Comparison of ENCODE assay signal across 25 mouse cellular contexts in the genomic region with DNA sequence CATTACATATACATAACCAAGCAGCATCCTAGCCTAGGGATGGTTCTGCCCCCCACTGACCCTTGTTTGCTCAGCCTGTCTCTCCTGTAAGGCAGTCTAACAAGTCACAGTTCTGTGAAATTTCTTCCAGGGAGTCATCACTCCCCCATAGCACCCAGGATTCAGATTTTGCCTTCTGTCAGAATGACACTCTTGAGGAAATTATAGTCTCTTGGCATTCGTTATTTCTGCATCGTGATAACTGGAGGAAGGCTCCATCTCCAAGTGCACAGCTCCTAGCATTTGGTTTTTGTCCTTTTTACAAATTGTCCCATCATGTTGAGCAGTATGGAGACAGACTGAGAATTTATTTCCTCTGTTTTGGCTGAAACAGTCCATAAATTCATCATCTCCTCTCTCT. TPM values are rescaled to one million over a fixed set of nuclear protein-coding genes. Genes with fewer than 3 reads are reported as not detected.
DNase-seq lines count a peak whose midpoint lies in the region; ATAC-seq lines count a peak whose summit lies in the region.
"Had no signal": no experiment of that assay in that cellular context is flagged by ENCODE, and none has a peak within 500 bp of the region (broad histone marks: within the 10 kb centered on the region; RNA-seq: fewer than 3 reads in every experiment).

No protein-coding gene starts in this region.

- DNase-seq in frontal cortex, postnatal 10 days (ENCODE audit: low spot score in 2 of 2): no peak
- DNase-seq in heart, adult 11 months: peak; percentile 68
- no peak for DNase-seq in heart, adult 9 months (ENCODE audit: low spot score in 2 of 2)
- DNase-seq in left cerebral cortex, adult 11 months (ENCODE audit: low spot score): peak; percentile 37
- no peak for DNase-seq in left cerebral cortex, postnatal 36 days (ENCODE audit: low spot score in 2 of 2)
- DNase-seq in brain, adult 2 months (ENCODE audit: low read depth, low spot score): peak; percentile 83
- no peak for DNase-seq in urinary bladder, postnatal 4 days (ENCODE audit: low spot score in 2 of 2)
- DNase-seq: adrenal gland, postnatal 10 days; adrenal gland, postnatal 36 days; cerebellum, adult 11 months; cerebellum, adult 2 months; cerebellum, adult 9-11 months; cerebellum, postnatal 25 days; forebrain, postnatal 0 days; gastrocnemius, adult 2 months; gastrocnemius, postnatal 14 days; heart, adult 18-20 months; heart, postnatal 14 days; heart, postnatal 4 days had no signal

- ATAC-seq in frontal cortex, adult (ENCODE audit: low TSS enrichment): peak; percentile 76
- ATAC-seq: forebrain, embryonic 14.5 days; hindbrain, postnatal 0 days; inflammation-experienced regulatory T-cells, adult 6 months; Patski had no signal

- intact Hi-C loops in left cerebral cortex, postnatal 36 days (cut with DNase I): no loop called here

RNA-seq across cellular contexts. Expression of gene Fmn2, which starts 56.9 kb away (rescaled TPM):
- total RNA-seq in left cerebral cortex, postnatal 36 days (2021): 10 to 100 TPM; 79.9 to 80.9 TPM
- total RNA-seq: G1E had no signal

Comparison
In these comparisons a context has a peak if more than half of its experiments do, and no peak if none do; other contexts are left out.
1. DNase-seq: peak in heart, adult 11 months (single experiment), left cerebral cortex, adult 11 months (single experiment) and brain, adult 2 months (single experiment); none in frontal cortex, postnatal 10 days (0 of 2), heart, adult 9 months (0 of 2), left cerebral cortex, postnatal 36 days (0 of 2) and urinary bladder, postnatal 4 days (0 of 2).